Mouse (Mus musculus): Measurements from ENCODE around the gene Ldhb.
"Not testable (repeated sequence)": the region's sequence is repeated elsewhere in the genome, so short reads cannot be mapped to it uniquely, and the experiment has no call there.

The Ldhb gene

DNA sequence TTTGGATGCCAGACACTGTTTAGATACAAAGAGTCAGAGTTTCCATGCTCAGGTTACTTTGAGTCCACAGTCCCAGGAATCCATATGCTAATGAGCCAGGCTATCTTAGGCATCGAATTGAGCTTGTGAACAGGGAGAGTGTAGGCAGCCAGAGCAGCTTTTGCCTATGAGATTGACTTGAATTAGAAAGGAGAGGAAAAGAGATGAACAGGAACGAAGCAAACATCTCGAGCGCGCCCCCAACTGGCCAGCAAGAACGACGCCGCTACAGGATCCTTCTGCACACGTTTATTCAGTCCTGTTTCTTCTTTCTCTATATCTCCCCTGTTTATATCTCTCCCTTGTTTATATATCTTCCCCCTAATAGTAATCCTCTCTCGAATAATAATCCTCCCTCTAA lies 7.2 kb upstream of the Ldhb start:
- DNase-seq (ENCODE audit: low spot score in 2 of 2), result no peak

DNA sequence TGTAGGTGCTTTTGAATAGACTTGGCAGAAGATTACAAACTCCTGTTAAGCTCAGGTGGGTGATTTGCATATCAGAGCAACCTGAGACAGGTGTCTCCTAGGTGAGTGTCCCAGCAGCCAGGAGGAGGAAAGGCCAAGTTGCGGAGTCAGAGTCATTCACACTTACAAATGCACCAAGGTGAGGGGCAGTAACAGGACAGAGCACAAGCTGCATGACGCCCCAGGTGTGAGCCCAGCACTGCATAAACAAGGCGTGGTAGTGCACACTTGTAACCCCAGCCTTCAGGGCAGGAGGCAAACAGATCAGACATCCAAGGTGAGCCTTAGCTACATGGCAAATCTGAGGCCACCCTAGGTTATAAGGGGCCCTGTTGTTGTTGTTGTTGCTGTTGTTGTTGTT lies 5.1 kb upstream of the Ldhb start:
- DNase-seq (ENCODE audit: low spot score in 2 of 2), result no peak

DNA sequence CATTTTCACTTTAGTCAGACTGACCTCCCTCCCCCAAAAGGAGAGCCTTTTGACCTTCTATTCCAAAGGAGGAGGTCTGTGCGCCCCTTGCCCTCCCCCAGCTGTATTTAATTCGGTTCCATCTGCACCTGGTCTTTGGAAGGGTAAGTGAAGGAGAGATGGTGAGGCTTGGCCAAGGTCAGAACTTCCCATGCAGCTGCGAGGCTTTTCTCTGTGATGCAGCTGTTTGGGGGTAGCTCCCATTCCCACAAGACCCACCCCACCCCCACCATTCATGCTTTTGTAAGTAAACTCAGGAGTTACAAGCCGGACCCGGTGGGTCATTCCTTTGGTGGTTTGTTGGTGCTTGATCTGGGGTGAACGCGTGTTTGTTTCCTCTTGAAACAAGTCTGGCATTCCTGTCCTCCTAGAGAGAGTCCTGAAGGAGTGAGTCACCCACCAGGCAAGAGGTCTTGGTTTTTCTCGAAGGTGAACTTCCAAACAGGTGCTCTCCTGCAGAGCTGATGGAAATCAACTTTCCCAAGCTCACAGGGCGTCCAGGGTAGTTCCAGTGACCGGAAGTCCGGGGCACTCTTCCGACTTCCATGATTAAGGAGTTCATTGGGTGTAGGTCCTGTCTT lies 3.9 kb upstream of the Ldhb start:
- DNase-seq (ENCODE audit: low spot score in 2 of 2), result no peak

DNA sequence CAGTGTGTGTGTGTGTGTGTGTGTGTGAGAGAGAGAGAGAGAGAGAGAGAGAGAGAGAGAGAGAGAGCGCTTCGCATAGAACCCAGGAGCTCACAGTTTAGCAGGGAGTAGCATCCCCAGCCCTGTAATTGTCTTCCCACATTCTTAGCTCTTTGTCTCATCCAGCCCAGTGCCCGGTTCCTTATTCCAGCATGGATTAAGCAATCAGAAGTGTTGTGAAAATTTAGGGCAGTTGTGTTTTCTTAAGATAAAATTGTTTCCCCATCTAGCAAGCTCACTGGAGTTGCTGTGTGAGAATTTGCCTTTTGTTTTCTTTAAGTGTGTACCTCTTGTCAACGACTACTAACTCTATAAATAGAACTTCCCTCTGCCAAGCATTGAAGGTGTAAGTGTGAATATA lies 906 bp upstream of the Ldhb start:
- no peak for DNase-seq (ENCODE audit: low spot score in 2 of 2)

DNA sequence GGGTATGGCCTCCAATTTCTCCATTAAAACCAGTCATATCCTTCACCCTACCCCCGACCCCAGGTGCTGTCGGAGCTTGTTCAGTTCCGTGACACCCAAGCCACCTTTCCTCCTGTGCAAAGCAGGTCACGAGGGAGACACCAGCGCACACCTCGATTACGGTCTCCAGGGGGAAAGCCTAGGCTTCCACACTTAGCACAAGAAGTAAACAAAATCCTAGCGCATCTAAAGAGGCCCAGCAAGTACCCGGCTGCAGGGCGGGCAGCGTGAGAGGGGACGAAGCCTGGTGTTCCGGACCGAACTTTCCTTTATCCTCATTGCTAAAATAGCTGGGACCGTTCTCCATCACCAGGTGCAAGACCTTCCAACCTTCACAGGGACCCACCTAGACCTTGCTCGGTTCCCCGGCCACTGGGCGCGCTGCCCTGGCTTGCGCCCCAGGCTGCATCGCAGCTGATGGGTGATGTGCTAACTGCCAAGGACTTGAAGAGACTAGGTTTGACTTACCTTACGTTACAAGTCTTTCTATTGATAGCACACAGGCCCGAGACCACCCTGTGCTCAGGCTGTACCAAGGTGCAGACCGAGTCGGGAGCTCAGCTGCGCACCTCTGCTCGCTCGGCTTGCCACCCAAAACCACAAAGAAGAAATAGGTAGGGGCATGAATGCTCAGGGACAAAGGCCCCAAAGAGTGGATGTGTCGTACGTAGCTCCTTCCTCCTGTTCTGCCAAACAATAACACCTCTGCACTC lies 548 bp downstream of the Ldhb start:
- no peak for DNase-seq (ENCODE audit: low spot score in 2 of 2)

DNA sequence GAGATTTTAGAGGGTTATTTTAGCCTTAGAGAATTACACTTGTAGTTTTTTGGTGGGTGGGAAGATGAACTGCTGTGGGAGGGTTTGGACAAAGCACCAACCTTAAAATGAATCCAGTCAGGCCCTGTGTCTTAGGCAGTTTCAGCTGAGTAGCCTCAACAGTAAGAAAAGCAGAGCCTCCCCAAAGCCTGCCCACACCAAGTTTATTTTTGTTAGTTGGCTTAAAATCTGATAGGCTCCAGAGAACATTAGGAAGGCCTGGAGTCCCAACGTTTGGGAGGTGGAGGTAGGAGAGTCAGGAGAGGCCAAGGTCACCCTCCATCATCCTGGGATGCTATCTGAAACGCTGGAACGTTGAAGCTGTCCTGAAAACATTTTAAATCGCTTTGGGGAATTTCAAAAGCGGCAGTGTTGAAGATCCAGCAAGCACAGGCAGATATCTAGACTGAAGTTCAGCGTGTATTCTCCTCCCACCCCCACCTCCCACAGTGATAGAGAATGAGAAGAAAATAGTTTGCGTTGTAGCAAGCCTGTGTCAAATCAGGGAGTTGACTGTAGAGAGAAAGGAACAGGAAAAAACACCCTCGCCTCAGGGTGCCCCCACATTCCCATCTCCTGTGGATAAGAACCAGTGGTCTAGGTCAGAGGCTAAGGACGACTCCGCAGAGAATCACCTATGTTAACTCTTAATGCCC lies 1.3 kb downstream of the Ldhb start:
- DNase-seq (ENCODE audit: low spot score in 2 of 2), result no peak

DNA sequence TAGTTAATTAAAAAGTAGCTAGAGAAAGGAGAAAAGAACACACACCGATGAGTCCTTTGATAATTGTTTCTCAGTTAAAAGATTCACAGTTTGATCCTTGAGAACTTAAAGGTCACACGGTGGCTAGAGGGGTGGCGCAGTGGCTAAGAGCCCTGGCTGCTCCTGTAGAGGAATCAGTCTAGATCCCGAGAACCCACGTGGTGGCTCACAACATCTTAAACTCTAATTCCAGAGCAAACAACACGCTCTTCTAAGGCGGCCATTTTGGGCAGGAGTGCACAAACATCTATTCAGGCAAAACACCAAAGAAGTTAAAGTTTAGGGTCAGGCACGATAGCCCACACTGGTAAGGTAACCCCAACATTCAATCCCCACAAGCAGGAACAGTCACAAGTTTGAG lies 4.2 kb downstream of the Ldhb start:
- DNase-seq (ENCODE audit: low spot score in 2 of 2), result no peak

DNA sequence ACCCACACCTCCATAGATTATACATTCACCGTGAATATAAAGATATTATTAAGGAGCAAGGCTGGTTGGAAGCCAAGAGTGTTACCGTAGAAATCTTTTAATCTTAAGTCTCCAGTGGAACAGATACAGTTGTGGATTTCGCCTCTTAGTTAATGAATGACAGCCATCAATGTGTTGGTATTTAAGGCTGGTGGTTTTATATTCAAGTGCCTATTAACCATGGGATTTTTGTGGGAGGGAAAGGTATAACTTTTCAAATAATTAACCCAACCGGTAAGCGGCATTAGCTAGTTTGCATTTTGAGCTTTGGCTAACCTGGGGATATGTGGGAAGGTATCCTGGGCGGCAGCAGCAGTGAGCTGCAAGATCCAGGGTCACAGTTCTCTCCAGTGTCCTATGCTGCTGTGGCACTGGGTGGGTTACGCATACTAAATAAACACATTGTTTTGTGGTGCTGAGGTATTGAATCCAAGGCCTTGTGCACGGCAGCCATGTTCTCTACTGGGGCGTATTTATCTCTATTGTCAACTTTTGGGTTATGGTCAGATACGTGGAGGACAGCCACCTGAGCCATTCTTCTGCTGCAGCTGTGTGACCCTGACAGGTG lies 5.1 kb downstream of the Ldhb start:
- DNase-seq (ENCODE audit: low spot score in 2 of 2), result no peak

DNA sequence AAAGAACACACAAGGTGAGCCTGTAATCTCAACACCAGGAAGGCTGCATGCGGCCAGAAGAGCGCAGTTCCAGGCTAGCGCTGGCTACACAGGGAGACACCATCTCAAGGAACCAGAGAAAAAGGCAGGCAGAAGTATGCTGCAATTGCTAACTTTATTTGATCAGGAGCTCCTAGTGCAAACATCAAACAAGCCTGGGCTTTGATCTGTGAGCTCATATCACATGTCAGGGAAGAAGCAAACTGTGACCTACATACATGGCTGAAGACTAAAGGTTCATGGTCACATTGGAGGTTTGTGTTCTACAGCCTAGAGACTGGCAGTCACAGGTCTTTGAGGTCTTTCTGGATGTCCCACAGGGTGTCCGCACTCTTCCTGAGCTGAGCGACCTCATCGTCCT lies 17.6 kb downstream of the Ldhb start:
- DNase-seq (ENCODE audit: low spot score in 2 of 2), result not testable (repeated sequence)

DNA sequence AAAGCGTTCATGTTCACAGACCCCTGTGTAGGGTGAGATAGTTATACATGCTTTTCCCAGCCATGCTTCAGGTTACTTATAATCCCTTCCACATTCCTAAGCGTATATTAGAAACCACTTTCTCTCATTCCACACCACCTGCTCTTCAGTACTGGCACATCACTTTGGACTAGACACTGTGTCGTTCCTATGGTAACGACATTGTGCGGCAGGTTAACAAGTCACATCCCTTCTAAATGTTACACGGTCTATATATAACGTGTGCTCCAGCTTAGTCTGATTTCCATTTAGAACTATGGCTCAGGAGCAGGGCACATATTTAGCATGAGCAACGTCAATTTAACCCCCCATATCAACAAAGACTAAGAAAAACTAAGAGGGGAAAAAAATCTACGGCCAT lies 20.1 kb downstream of the Ldhb start:
- no peak for DNase-seq (ENCODE audit: low spot score in 2 of 2)

DNA sequence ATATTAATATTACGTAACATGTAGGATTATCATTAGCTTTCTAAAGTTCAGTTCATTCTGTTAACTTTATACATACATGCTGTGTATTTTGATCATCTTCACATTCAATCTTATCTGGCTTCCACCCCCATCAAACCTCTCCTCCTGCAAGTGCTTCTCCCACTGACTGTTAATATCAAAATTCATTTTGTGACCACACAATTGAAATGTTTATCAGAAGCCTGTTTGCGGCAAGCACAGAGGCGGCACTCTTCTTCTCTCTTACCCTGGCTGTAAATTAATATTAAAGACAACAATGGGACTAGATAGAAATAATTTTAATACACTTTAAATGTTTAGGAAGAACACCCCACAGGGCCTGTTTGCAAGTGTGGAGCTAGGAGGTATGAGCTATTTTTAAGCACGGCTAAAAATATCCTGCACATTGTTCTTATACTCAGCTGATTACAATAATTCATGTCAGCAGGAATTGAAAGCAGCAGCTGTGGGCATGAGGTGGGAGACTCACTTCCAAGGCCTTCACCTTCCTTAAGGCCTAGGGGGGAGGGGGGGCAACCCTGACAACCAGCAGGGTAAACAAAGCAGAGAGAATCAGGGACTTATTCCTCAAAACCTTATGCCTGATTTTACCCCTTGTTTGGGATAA lies 22.2 kb downstream of the Ldhb start:
- DNase-seq (ENCODE audit: low spot score in 2 of 2), result no peak

DNA sequence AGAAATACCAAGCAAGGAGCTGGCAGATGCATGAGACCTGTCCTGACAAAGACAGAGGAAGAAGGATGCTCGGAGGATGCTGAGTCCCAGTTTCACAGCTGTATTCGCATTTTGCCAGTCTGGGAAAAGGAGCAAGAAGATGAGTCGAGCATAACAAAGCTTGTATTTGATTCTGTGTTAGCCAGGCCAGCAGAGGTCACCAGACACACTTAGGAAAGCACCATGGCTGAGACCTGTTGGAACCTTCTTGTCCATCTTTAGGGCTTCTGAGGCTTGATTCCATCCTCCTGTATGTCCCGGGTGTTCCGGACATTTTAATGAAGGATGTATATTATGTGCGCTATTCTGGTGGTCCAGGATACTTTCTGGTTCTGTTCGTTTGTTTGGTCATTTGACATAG lies 30.5 kb downstream of the Ldhb start:
- no peak for DNase-seq (ENCODE audit: low spot score in 2 of 2)

DNA sequence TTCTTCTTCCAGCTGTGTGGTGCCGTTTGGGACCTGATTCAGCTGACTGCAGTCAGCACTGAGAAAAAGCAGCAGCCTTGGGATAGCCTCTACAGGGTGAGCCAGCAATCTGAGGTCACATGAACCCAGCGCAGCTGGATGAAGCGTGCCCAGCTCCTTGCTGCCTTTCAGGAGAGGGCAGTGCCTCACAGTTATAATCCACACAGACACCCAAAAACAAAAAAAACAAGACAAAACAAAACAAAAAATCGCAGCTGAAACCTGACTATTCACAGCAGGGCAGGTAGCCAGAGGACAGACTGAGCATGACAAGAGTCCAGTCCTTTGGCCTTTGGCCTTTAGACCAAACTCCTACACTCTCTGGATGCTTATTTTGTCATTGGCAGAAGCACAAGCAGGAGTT lies 35.0 kb downstream of the Ldhb start, which contains the start of gene Gys2:
Gene Gys2 (minus strand): TSS at position 309 of the 403 bp plus-strand sequence.
- DNase-seq (ENCODE audit: low spot score in 2 of 2), result no peak

DNA sequence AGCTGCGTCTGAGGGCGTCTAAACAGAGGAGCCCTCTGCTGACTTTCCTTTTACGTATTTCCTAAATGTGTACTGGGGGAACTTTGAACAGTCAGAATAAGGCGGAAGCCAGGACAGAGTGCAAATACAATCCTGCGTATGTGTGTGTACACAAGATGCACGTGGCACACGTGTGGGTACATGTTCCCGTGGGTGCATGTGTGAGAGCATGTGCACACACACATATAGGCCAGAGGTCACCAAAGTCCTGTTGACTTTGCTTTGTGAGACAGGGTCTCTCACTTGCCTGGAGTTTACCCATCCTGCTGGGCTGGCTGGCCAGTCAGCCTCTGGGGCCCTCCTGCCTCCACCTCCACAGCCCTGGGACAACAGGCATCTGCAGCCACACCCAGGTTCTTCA lies 36.6 kb downstream of the Ldhb start:
- no peak for DNase-seq (ENCODE audit: low spot score in 2 of 2)

DNA sequence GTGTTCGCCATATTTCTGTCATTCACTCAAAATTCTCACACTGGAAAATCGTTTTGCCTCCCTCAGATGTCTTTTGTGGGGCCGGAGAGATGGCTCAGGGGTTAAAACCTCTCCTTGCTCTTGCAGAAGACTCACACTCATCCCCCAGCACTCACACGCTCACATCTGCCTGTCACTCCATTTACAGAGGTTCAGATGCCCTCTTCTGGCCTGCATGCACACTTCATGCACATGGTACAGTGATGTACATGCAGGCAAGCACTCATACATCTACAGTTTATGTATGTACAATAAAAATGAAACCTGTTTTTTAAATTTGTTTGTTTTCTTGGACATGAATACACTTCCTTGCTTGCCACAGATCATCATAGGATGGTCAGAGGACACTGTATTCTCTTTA lies 38.2 kb downstream of the Ldhb start:
- no peak for DNase-seq (ENCODE audit: low spot score in 2 of 2)

DNA sequence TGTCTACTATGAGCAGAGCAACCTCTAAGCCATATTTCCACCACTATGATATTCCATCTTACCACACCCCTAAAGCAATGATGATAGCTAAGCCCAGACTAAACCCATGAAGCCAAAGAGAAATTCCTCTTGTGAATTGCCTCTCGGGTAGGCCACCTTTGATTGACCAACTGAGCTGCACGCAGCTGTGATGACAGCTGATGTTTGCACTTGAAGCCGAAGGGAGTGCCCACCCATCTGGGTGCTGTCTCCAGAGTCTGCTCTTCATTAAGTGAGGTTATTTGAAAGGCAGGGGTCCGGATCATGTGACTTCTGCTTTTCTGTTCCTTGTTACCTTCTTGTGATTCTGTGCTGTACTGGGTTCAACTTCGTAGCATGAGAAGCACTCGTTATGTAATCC lies 45.6 kb downstream of the Ldhb start:
- DNase-seq (ENCODE audit: low spot score in 2 of 2), result no peak

DNA sequence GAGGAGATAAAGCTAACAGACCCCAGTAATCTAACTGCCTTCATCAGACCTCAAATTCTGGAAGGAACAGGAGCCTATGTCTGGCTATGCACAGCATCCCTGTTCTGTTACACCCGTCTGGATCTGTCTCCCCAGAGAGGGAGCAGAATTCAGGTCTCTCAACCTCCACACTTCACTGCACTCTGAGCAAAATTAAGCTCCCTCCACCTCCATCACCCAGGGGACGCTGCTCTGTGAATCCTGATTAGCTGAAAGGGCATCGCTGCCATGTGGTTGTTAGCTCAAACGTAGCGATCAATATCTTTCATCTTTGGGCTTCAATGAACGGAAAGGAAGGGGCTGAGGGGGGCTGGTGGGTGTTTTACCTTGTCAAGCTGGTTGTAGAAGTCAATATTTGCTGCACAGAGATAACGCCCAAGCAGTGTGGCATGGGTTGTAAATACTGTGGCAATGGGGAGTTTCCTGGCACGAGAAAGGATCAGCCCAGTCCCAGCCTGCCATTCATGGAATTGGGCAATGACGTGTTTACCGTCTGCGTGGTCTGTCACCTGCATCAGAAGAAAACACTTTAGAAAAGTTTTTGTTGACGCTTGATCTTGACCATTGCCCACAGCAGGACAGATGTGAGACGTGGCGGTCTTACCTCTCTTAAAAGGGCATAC lies 48.6 kb downstream of the Ldhb start:
- DNase-seq (ENCODE audit: low spot score in 2 of 2), result no peak

DNA sequence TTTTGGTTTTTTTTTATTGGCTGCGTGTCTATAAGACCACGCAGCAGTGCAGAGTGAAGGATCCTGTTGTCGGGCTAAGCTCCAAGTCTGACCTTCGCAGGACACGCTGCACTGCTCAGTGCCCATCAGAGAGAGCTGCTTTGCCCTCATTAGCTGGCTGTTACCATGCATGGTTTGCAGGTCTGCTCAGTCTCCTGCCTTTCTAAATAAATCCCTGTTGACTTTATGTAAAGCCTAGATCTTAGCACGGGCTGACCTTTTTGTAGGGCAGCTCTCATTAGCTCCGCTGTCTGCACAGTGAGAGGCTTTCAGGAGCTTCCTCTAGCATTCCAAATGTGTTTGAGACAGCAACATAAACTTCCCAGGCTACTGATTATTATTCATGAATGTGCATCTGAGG lies 49.7 kb downstream of the Ldhb start:
- DNase-seq (ENCODE audit: low spot score in 2 of 2), result no peak

DNA sequence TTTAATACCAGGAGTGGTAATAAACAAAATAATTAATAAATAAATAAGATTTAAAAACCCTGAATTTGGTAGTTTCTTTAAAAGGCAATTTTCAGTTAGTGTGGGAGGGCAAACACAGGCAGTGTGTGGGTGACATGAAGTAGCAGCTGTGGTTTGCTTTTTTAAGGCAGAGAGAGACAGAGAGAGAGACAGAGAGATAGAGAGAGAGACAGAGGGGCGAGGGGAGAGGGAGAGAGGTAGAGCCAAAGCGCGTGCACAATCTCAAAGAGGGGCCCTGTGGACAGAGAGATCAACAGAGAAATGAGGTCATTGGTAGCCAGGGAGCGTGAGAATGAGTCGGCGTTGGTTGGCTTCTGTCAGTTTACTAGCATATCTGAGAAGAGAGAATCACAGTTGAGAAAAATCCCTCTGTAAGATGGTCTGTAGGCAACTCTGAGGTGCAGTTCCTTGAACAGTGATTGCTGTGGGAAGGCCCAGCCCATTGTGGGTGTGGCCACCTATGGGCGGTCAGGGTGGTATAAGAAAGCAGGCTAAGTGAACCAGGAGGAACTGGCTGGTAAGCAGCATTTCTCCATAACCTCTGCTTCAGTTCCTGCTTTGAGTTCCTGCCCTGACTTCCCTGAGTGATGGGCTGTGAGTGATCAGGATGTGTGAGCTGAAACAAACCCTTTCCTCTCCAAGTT lies 52.3 kb downstream of the Ldhb start:
- DNase-seq (ENCODE audit: low spot score in 2 of 2), result no peak

DNA sequence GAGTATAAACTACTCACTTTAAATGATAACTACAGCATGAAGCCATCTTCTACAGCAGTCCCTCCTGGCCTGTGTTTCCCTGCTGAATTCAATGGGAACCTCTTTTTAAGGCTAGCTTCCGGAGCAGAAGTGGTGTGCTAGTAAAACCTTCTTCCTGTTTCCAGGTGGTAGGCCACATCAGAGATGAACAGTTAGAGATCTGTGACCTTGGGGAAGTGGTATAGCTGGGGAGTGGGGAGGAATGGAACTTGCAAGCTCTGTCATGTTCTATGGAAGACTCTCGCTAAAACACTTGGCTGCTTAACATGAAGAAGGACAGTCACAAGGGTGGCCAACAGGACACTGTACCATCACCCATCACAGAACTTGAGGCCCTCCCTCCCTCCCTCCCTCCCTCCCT lies 54.4 kb downstream of the Ldhb start:
- DNase-seq (ENCODE audit: low spot score in 2 of 2), result no peak

DNA sequence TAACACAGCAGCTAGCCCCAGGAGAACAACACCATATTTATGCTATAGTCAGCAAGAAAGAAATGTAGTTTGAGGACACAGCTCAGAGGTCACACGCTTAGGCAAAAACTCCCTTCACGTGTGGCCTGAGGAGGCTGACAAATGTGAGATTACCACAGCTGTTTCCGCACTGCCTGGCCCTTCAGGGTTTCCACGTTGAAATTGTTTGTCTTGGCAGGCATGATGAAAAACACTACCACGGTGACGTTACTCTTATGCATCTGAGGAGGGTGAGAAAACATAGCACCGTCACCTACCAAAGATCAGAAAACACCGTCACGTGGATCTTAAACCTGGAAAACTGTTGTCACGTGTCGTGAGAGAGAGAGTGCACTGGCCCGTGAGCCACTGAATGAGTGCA lies 56.4 kb downstream of the Ldhb start:
- DNase-seq (ENCODE audit: low spot score in 2 of 2), result no peak
